ENCODE assay signal across 14 mouse cellular contexts in genomic region chr12:9513926-9514325, GRCm38 (mm10). TPM values are rescaled to one million over a fixed set of nuclear protein-coding genes. Genes with fewer than 3 reads are reported as not detected.
"Had no signal": no experiment of that assay in that cellular context is flagged by ENCODE, and none has a peak within 500 bp of the region (broad histone marks: within the 10 kb centered on the region; RNA-seq: fewer than 3 reads in every experiment).

No protein-coding gene starts in this region.

- H3K4me3 ChIP-seq: layer of hippocampus, adult 2 months; limb, embryonic 13.5 days; midbrain, embryonic 12.5 days had no signal

- H3K27me3 ChIP-seq: limb, embryonic 13.5 days; midbrain, embryonic 12.5 days had no signal

- H3K4me2 ChIP-seq: limb, embryonic 13.5 days; midbrain, embryonic 12.5 days had no signal

- ATAC-seq: hindbrain, postnatal 0 days; midbrain, embryonic 16.5 days had no signal

- H3K9ac ChIP-seq: limb, embryonic 13.5 days; liver, embryonic 14.5 days; midbrain, embryonic 12.5 days had no signal

- H3K4me1 ChIP-seq: limb, embryonic 13.5 days; midbrain, embryonic 12.5 days had no signal

- H3K9me3 ChIP-seq: limb, embryonic 13.5 days; midbrain, embryonic 12.5 days had no signal

- H3K36me3 ChIP-seq: limb, embryonic 13.5 days; midbrain, embryonic 12.5 days had no signal

- H3K27ac ChIP-seq: hindbrain, postnatal 0 days; layer of hippocampus, adult 2 months; limb, embryonic 13.5 days; liver, embryonic 14.5 days; midbrain, embryonic 12.5 days had no signal

- DNase-seq: kidney, postnatal 10 days; kidney, postnatal 4 days; left cerebral cortex, postnatal 4 days; lung, postnatal 10 days; right cerebral cortex, postnatal 14 days; thymus, adult 18-20 months; thymus, postnatal 14 days had no signal

RNA-seq across cellular contexts. Expression of gene Osr1, which starts 56.0 kb away (rescaled TPM):
- polyA plus RNA-seq: liver, adult 2 months had no signal
